Mouse (Mus musculus): ENCODE results near the gene Ush2a.

Ush2a gene

DNA sequence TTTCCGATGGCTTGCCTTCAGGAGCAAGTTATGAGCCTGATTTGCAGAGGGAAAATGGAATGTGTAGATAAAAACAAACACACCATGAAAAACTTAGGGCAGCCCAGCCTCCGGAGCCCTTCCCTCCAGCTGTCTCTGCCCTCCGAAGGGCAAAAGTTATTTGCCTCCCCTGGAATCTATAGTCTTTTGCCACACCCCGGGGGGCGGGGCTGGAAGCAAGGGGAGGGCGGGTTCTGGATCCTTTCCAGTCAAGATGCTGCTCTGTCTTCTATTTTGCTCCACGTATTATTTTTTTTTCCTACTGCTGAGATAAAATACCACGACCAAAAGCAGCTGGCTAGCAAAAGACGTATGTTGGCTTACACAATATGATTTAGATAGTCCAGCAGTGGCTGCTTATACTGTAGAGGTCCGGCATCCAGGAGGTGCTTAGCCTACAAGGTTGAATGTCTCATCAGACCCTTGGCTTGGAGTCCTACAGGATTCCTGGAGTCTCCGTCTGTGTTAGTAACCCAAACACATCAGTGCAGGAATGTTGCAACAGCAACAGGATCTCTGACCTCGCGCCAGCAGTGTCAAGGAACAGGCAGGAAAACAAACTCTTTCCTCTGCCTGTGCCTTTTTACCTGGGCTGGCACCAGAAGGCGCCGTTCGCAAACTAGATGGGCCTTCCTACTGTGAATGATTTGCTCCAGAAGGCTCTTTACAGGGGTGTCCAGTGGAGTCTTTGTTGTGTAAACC, 751.2 kb downstream of the Ush2a start:
- Histone ChIP-seq H3K27me3 (ENCODE audit: control insufficient read depth, insufficient read depth, low read length, poor library complexity, severe bottlenecking) (peaks cover 2% of the 10 kb centered on the region; the same call in 1 of the 2 replicates), H3K36me3 (ENCODE audit: control insufficient read depth, insufficient read depth, low read length, poor library complexity, severe bottlenecking) (no peaks in the 10 kb centered on the region)
- DNase-seq (ENCODE audit: low read depth, low spot score), result no peak

DNA sequence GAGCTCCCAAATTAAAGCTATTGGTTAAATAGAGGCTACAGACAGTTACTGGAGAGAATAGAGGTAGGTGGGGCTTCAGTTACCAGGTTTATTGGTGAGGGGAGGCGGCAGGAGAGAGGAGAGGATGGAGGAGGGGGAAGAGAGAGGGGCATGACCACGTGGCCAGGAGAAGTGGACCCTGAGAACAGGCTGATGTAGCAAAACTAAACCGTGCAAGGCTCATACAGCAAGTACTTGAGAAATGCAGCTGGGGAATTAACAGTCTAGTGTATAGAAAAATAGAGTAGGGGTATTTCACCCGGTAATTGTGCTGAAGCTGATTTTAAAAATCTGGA, 751.7 kb downstream of the Ush2a start:
- no peak for DNase-seq (ENCODE audit: low read depth, low spot score)
- Histone ChIP-seq H3K27me3 (ENCODE audit: control insufficient read depth, insufficient read depth, low read length, poor library complexity, severe bottlenecking) (peaks cover 2% of the 10 kb centered on the region; the same call in 1 of the 2 replicates), H3K36me3 (ENCODE audit: control insufficient read depth, insufficient read depth, low read length, poor library complexity, severe bottlenecking) (no peaks in the 10 kb centered on the region)

Data from splenic B cell, adult 2 months (primary cell).